Mouse (Mus musculus) spleen, adult 2 months (tissue): ENCODE data around the gene Rbfox1.

ENCODE experiments used
- CTCF ChIP-seq: fragments of 200-500 bp; IDR thresholded peaks from 2 replicates; pipeline ENCODE4 v1.5.1; 2011; ENCODE audit warnings: mild to moderate bottlenecking, inconsistent platforms; ENCODE audit not compliant: insufficient read depth, insufficient read length, insufficient replicate concordance; ENCODE audit errors: extremely low read depth
- POLR2A ChIP-seq: fragments of 200-500 bp; IDR thresholded peaks from 2 replicates; pipeline ENCODE4 v1.6.1; 2011; ENCODE audit warnings: low read depth, low read length, inconsistent platforms

DNA sequence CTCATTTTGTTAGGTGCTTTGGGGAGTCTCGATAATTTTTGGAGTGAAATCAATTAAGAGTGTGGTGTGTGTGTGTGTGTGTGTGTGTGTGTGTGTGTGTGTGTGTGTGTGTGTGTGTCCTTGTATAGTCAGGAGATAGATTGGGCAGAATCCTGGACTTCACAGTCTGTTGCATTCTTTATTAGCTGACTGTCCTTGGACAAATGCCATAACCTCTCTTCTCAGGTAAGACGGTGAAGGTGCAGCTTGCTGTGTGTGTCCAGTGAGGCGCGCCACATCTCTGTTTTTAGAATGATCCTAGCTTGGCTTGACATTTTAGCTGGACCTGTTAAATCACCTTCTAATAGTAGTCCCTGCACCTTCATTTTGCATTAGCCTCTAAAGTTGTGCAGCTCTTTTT, 112.5 kb downstream of the Rbfox1 start:
- TF ChIP-seq CTCF (no peak), POLR2A (no peak)
